Mouse (Mus musculus) left cerebral cortex, adult 2 months (tissue): ENCODE results near the gene Znfx1. TPM values are rescaled to one million over a fixed set of nuclear protein-coding genes. Genes with fewer than 3 reads are reported as not detected.

Source experiments
- DNase-seq, 2 experiments: peaks; one replicate each; pipeline ENCODE4 v3.0.0; 2021 to 2022; ENCODE audit warnings: low spot score in 2 of 2, mixed read lengths in 1 of 2; ENCODE audit errors: extremely low spot score in 1 of 2
- H3K27ac ChIP-seq: fragments of 200-600 bp; 2 replicates; pipeline ENCODE4 v1.8.1; 2022
- H3K4me3 ChIP-seq: fragments of 200-600 bp; 2 replicates; pipeline ENCODE4 v1.8.1; 2022
- CTCF ChIP-seq: fragments of 200-600 bp; IDR thresholded peaks from 2 replicates; pipeline ENCODE4 v1.8.1; 2022; ENCODE audit warnings: antibody characterized with exemption, mild to moderate bottlenecking, moderate library complexity
- intact Hi-C: fragments of 180-260 bp; cut with DNase I; formaldehyde crosslinking; loops from one replicate; pipeline ENCODE4 v1.15.1; 2025
- total RNA-seq, 2 experiments: library from RNA; stranded (reverse); gene quantifications; 2 replicates each; pipeline ENCODE4 v1.2.3; 2021

Gene Znfx1
- total RNA-seq, 2 experiments from 2014 or later, result 76.7 to 80.7 TPM

DNA sequence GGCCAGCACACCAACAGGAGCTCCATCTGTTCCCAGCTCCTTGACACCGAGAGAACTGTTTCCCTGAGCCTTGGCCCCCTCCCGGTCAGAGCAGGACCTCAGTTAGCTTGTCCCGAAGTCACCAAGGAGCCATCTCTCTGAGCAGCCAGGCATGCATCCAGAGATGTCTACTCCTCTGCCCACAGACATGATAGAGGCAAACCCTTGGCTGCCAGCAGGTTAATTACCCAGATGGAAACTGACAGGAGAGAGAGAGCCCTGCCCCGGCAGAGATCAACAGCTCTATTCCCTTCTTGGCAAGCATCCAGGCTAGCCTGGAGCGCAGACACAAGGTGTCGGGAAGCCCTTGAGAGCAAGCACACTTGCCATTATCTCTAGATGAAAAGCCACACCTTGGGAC, 7.5 kb upstream of the Znfx1 start:
- no peak overlapping the region for H3K4me3 ChIP-seq
- no peak for DNase-seq
- TF ChIP-seq CTCF, result no peak
- no peak overlapping the region for H3K27ac ChIP-seq
- intact Hi-C loops, result loop anchor here (5.0 kb wide), 2 partner anchors 37 to 352 kb away; partner anchors contain the start of gene Slc9a8

DNA sequence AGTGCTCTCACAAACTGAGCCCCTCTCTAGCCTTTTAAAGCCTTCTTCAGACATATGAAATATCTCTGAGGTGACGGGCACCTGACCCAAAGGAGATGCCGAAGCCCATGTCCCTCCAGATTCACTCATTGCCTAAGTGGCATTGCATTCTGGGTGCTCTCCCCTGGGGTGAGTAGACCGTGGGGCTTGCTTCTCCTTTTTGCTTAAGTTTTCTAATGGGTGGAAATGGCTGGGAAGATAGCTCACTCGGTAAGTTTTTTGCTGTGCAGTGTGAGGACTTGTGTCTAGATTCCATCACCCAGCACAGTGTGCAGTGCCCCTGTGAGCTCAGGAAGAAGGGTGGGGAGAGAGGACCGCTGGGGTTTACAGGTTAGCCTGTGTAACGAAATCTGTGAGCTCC, 4.8 kb upstream of the Znfx1 start:
- DNase-seq, result no peak
- intact Hi-C loops, result no loop called here
- Histone ChIP-seq H3K27ac (no peak overlapping the region), H3K4me3 (no peak overlapping the region)
- TF ChIP-seq CTCF, result no peak

DNA sequence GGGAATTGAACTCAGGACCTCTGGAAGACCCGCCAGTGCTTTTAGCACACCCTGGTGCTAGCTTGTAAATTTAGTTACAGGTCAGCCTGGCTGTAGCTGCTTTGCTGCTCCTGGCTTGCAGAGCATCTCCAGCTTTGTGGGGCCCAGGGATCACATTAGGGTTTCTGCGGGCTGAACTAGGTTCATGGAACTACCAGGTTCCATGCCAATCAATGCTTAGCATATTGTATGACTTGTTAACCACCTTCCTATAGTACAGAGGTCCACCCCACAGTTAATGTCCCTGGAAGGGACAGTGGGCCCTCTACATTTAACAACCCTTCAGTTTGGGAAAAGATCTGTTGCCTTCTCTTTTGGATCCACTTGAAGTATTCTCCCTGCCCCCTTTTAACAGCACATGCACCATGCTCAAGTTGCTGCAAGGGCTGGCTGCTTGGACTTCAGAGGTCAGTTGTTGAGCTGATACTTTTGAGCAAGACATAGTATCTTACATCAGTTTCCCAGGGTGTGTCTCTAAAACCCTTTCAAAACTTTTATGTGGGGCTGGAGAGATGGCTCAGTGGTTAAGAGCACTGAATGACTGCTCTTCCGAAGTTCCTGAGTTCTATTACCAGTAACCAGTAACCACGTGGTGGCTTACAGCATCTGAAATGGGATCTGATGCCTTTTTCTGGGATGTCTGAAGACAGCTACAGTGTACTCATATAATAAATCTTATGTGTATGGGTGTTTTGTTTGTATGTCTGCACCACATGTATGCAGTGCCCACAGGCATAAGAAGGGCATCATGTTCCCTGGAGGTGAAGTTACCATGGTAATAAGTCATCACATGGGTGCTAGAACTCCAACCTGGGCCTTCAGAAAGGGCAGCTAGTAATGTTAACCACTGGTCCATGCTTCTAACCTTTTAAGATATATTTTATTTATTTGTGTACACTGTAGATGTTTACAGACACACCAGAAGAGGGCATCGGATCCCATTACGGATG, 4.0 kb upstream of the Znfx1 start:
- DNase-seq, result no peak
- no peak; the same call in 1 of the 2 replicates for TF ChIP-seq CTCF
- intact Hi-C loops, result no loop called here
- Histone ChIP-seq H3K27ac (no peak overlapping the region), H3K4me3 (no peak overlapping the region)

DNA sequence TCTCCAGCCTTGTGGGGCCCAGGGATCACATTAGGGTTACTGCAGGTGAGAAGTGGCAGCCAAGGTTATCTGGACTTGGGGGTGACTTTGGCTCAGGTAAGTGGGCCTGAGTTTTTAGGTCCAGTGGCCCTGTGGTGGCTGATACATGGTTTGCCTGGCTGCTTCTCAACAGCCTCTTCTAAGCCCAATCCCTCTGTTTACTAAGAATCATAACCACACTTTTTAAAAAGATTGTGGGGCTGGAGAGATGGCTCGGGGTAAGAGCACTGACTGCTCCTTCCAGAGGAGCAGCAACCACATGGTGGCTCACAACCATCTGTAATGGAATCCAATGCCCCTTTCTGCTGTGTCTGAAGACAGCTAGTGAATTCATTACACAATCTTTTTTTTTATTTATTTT, 3.2 kb upstream of the Znfx1 start:
- TF ChIP-seq CTCF, result no peak
- H3K4me3 ChIP-seq, result no peak overlapping the region
- intact Hi-C loops, result no loop called here
- H3K27ac ChIP-seq, result no peak overlapping the region
- no peak for DNase-seq

DNA sequence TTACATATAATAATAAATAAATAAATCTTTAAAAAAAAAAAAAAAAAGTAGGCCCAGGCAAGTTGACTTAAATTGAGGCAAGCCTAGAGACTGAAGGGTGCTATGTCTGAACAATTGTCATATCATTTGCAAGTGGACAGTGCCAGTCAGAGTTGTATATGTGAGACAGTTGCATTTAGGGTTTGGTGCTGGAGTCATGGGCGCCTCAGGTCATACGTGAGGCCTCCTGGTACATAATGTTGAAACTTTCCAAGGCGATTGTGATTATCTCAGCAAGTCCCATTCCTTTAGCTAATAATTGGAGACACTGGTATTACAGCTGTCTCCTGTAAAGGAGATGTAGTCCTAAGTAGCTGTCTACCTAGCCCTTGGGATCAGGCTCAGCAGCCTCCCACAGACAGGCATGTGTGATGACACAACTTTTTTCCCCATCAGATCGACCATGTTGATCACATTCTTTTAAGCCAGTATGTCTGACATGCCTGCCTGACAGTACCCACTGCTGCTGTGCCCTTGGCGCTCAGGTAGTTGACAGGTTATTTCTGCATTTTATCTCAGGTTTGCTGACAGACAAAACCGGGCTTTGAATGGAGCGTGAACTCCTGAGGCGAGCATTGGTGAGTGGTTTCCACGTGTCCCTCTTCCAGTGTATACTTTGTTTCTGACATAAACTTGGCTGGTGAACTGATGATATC, 1.9 kb upstream of the Znfx1 start:
- no peak for DNase-seq
- TF ChIP-seq CTCF, result no peak; the same call in 1 of the 2 replicates
- no peak overlapping the region for H3K27ac ChIP-seq
- intact Hi-C loops, result loop anchor here (5.0 kb wide), 2 partner anchors 123 to 428 kb away; partner anchors contain the start of genes Rnf114 and Spata2
- peak overlapping the region; percentile 97 for H3K4me3 ChIP-seq

DNA sequence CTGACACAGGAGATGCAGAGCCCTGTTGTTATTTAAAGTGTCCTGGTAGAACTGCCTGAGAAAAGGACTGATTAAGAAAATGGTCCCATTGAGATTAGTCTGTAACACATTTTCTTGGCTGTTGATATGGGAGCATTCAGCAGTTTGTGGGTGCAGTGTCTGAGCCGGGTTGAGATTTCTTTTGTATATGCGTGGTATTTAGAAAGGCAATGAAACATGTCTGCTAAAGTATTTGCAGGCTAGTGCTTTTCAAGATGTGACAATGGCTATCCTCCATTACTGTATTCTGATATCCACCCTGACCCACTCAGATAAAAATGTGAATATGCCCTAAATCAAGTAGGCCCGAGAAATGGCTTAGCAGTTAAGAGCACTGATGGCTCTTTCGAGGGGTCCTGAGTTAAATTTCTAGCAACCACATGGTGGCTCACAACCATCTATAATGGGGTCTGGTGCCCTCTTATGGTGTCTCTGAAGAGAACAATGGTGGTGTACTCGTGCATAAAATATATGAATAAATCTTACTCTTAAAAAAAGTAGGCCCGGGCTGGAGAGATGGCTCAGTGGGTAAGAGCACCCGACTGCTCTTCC, 1.2 kb upstream of the Znfx1 start:
- intact Hi-C loops, result loop anchor here (5.0 kb wide), 2 partner anchors 123 to 428 kb away; partner anchors contain the start of genes Rnf114 and Spata2
- TF ChIP-seq CTCF, result peak; percentile 8
- H3K4me3 ChIP-seq, result peak overlapping the region; percentile 97
- DNase-seq, result no peak
- H3K27ac ChIP-seq, result peak overlapping the region; percentile 96

DNA sequence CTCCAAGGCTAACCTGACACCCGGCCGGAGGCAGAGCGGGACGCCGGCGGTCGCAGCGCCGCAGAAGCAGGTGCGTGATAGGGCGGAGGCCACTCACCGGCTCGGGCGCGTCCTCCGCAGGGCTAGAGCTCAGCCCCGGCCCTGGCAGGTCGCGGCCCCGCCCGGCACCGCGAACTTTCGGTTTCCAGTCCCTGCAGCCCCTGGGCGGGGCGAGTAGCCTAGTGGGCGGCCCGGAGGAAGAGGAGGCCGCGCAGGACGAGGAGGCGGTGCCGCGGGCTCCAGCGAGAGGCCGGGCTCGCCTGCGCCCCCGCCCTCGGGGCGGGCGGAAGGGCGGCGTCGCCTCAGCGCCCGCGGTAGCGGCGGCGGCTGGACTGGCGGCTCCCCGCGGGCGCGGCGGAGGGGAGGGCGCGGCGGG, 311 bp downstream of the Znfx1 start:
- Histone ChIP-seq H3K4me3 (peak overlapping the region; percentile 97), H3K27ac (peak overlapping the region; percentile 96)
- peak; percentile 87 to 89 for DNase-seq
- no peak for TF ChIP-seq CTCF
- intact Hi-C loops, result loop anchor here (5.0 kb wide), 2 partner anchors 125 to 430 kb away; partner anchors contain the start of genes Rnf114 and Spata2

DNA sequence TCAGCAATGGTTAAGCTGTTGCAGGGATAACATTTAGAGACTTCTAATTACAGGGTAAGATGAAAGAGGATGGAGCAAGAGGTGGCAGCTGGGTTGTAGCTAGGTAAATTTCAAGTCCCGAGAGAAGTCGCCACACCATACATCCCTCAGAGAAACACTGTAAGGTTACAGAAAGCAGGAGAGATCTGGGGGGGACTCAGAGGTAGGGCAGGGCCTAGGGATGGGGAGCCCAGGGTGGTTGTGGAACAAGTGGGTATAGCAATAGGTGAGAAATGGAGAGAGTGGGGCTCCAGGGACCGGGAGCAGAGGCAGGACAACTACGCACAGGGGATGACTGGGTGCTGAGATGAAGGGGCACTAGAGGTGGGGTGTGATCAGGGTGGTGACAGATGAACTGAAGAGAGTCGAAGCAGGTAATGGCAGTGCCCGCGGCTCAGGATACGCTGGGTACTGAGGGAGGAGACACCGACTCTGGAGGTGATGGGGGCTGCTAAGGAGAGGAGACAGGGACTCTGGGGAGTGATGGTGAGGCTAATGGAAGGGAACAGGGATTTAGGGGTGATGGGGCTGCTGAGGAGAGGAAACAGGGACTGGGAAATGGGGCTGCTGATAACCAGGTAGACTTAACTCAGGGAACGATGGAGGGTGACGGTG, 1.3 kb downstream of the Znfx1 start:
- DNase-seq, result no peak
- no peak for TF ChIP-seq CTCF
- intact Hi-C loops, result loop anchor here (5.0 kb wide), 2 partner anchors 126 to 431 kb away; partner anchors contain the start of genes Rnf114 and Spata2
- Histone ChIP-seq H3K27ac (peak overlapping the region; percentile 96), H3K4me3 (peak overlapping the region; percentile 97)

DNA sequence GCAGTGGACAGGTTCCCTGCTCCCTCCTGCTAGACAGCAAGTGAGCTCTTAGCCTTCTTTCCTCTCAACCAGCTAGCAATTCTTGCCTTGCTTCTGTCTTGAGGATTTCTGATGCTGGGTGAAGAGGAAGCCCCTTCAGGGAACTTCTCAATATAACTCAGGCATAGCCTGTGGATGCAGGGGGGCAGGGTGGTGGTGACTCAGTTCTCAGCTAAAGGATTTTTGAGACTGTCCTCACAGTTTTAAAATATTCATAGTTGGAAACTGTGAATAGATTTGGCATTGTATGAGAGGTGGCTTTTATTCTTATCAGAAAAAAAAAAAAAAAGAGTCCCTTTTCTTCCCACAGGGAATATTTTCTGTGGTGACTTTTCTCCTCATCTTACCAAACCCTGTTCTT, 2.1 kb downstream of the Znfx1 start:
- Histone ChIP-seq H3K4me3 (peak overlapping the region; percentile 97), H3K27ac (peak overlapping the region; percentile 96)
- intact Hi-C loops, result loop anchor here (5.0 kb wide), 2 partner anchors 127 to 432 kb away; partner anchors contain the start of genes Rnf114 and Spata2
- peak in 1 of 2 experiments; percentile 46 for DNase-seq
- no peak for TF ChIP-seq CTCF

DNA sequence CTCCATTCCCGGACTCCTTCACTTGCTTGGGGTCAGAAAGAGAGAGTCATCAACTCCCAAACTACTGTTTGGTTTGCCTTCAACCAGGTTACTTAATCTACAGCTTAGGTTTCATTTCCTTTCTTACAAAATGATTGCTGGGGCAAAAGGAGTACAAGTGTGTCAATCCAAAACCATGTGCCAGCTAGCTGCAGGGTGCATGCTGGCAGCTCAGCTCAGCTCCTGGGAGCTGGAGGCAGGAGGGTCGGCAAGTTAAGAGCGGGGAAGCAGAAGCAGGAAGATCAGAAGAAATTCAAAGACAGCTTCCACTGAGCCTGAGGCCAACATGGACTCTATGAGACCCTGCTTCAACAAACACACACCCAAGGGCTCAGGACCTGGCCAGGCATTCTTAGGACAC, 2.5 kb downstream of the Znfx1 start:
- Histone ChIP-seq H3K27ac (peak overlapping the region; percentile 73), H3K4me3 (peak overlapping the region; percentile 26)
- no peak for TF ChIP-seq CTCF
- intact Hi-C loops, result loop anchor here (5.0 kb wide), 2 partner anchors 127 to 432 kb away; partner anchors contain the start of genes Rnf114 and Spata2
- no peak for DNase-seq

DNA sequence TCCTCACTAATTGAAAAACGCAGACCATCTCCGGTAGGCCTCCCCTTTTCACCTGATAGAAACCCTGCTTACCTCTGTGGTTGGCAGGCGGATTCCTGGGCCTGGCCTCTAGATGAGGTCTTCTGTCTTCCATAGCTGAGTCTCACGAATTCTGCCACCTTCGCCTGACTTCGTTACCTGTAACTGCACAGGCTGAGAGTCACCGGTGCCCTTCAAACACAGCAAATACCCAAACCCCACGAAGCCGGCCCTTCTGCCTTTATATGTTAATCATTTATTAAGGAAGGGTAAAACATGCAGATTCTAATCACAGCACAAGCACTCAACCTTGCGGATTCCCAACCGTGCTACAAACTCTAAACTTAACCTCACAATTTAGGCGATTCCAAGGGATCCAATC, 2.9 kb downstream of the Znfx1 start:
- no peak for DNase-seq
- no peak for TF ChIP-seq CTCF
- Histone ChIP-seq H3K27ac (peak overlapping the region; percentile 73), H3K4me3 (peak overlapping the region; percentile 26)
- intact Hi-C loops, result loop anchor here (5.0 kb wide), 3 partner anchors 43 to 432 kb away; partner anchors contain the start of genes Ddx27, Rnf114 and Spata2
